Mouse (Mus musculus) liver, embryonic 14.5 days (tissue): ENCODE measurements around the gene Sox6. TPM values are rescaled to one million over a fixed set of nuclear protein-coding genes. Genes with fewer than 3 reads are reported as not detected.

ENCODE experiments used
- ATAC-seq: fragments of 200-750 bp; cut with Nextera tagmentation; 2 replicates; pipeline ENCODE4 v1.8.0; 2017; ENCODE audit warnings: moderate number of reproducible peaks, mild to moderate bottlenecking, moderate library complexity; ENCODE audit not compliant: insufficient read depth
- DNase-seq, 3 experiments: peaks; one replicate each; pipeline ENCODE4 v3.0.0-alpha.2; 2012 to 2013; ENCODE audit warnings: low read depth in 3 of 3, low spot score in 3 of 3
- H3K27ac ChIP-seq: fragments of 300-500 bp; sonication (generic); 2 replicates; pipeline ENCODE4 v1.5.1; 2014; ENCODE audit warnings: moderate library complexity, mild to moderate bottlenecking, control low read depth, inconsistent platforms
- H3K27me3 ChIP-seq: fragments of 300-500 bp; sonication (generic); 2 replicates; pipeline ENCODE4 v1.6.1; 2014; ENCODE audit warnings: mild to moderate bottlenecking, low read length, moderate library complexity; ENCODE audit not compliant: control insufficient read depth, insufficient read depth
- H3K36me3 ChIP-seq: fragments of 300-500 bp; sonication (generic); replicated peaks from 2 replicates; pipeline ENCODE4 v1.6.1; 2014; ENCODE audit warnings: low read depth; ENCODE audit not compliant: control insufficient read depth, insufficient read depth
- H3K4me1 ChIP-seq, 2 experiments: fragments of 200-500 bp in 1 of 2; fragments of 300-500 bp in 1 of 2; sonication (generic) in 1 of 2; replicated peaks; 2 replicates each; pipeline ENCODE4 v1.6.1; 2012 to 2014; ENCODE audit warnings: antibody characterized with exemption in 1 of 2, inconsistent platforms in 1 of 2, low read length in 1 of 2; ENCODE audit not compliant: control insufficient read depth in 2 of 2, insufficient read depth in 2 of 2
- H3K4me2 ChIP-seq: fragments of 300-500 bp; sonication (generic); 2 replicates; pipeline ENCODE4 v1.6.1; 2014; ENCODE audit warnings: low read depth, mild to moderate bottlenecking, control low read depth, moderate library complexity
- H3K4me3 ChIP-seq, 2 experiments: fragments of 200-500 bp in 1 of 2; fragments of 300-500 bp in 1 of 2; sonication (generic) in 1 of 2; 2 replicates each; pipeline ENCODE4 v1.5.1; 2012 to 2014; ENCODE audit warnings: low read depth in 2 of 2, low read length in 2 of 2, mild to moderate bottlenecking in 2 of 2, control low read depth in 1 of 2, inconsistent platforms in 1 of 2, moderate library complexity in 1 of 2; ENCODE audit not compliant: insufficient read depth in 1 of 2
- H3K9ac ChIP-seq: fragments of 300-500 bp; sonication (generic); replicated peaks from 2 replicates; pipeline ENCODE4 v1.6.1; 2014; ENCODE audit warnings: mild to moderate bottlenecking, control low read depth, moderate library complexity
- H3K9me3 ChIP-seq: fragments of 300-500 bp; sonication (generic); 2 replicates; pipeline ENCODE4 v1.6.1; 2016; ENCODE audit warnings: low read length, mixed read lengths; ENCODE audit not compliant: control insufficient read depth
- CTCF ChIP-seq: IDR thresholded peaks from 2 replicates; pipeline ENCODE4 v1.5.1; 2016; ENCODE audit warnings: antibody characterized with exemption, low read depth, control low read depth
- EP300 ChIP-seq: IDR thresholded peaks from 2 replicates; pipeline ENCODE4 v1.6.1; 2016; ENCODE audit warnings: antibody characterized with exemption, low read depth
- WGBS: fragments of 180-500 bp; shearing (Covaris S2); extraction: QIAGEN DNeasy Blood & Tissue Kit; methylation state at CpG from one replicate; pipeline ENCODE4 v1.1.7; 2014; ENCODE audit not compliant: insufficient replicate concordance; 5-methylcytosine and 5-hydroxymethylcytosine counted together
- polyA plus RNA-seq, 2 experiments: library from polyadenylated mRNA; depleted of rRNA in 1 of 2; stranded (reverse) in 1 of 2; unstranded in 1 of 2; fragments of >200 nt; fragmentation: Nextera tagmentation in 1 of 2; extraction: Ambion mirVana in 1 of 2; gene quantifications; 2 replicates each; pipeline versions ENCODE4 v1.2.1 to v1.2.3; 2012 to 2014

Gene Sox6
- polyA plus RNA-seq, 2 experiments, result 15.9 to 64.0 TPM

DNA sequence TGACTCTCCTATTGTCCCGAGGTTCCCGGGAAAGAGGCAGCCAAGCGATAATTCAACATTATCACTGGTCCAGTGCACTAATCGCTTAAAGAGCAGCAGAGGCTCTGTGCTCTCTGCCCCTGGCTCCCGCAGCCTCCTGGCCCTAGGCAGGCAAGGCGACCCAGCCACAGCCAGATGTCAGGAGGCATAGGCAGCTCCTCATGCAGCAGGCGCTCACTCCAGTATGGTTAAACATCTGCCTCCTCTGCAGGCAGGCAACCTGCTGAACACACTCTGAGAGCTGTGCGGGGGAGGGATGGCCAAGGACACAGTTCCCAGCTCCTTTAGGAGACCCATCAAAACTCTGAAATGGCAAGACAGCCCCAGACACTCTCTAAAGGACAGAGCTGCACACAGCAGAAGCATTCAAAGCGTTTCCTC, 469.8 kb downstream of the Sox6 start:
- Histone ChIP-seq H3K36me3 (no peaks in the 10 kb centered on the region), H3K4me2 (no peak overlapping the region), H3K4me1 (peaks cover 0 to 4% of the 10 kb centered on the region in 2 experiments; a peak in 1 of 4 replicates), H3K27me3 (no peaks in the 10 kb centered on the region), H3K9ac (no peak overlapping the region), H3K9me3 (no peaks in the 10 kb centered on the region), H3K27ac (no peak overlapping the region), H3K4me3 (no peak overlapping the region)
- 76% methylated on average over 9 of the region's 9 CpGs for WGBS
- no peak for TF ChIP-seq EP300
- no peak for TF ChIP-seq CTCF
- no peak for DNase-seq
- no peak for ATAC-seq

- no peak overlapping the region for H3K4me3 ChIP-seq
- 95% methylated on average over 11 of the region's 11 CpGs for WGBS
- no peak overlapping the region for H3K27ac ChIP-seq
- H3K9ac ChIP-seq, result no peak overlapping the region
- TF ChIP-seq EP300, result no peak
- TF ChIP-seq CTCF, result no peak
- no peaks in the 10 kb centered on the region for H3K36me3 ChIP-seq
- H3K4me1 ChIP-seq, result peaks cover 0 to 4% of the 10 kb centered on the region in 2 experiments; a peak in 1 of 4 replicates
- no peak overlapping the region for H3K4me2 ChIP-seq
- no peaks in the 10 kb centered on the region for H3K27me3 ChIP-seq
- ATAC-seq (no peak), DNase-seq (no peak)
- no peaks in the 10 kb centered on the region for H3K9me3 ChIP-seq
Observed at GRCm38 (mm10) chr7:115568301-115568700, 470.3 kb downstream of the Sox6 start.

- Histone ChIP-seq H3K36me3 (no peaks in the 10 kb centered on the region), H3K4me2 (no peak overlapping the region), H3K9ac (no peak overlapping the region), H3K27ac (no peak overlapping the region), H3K4me3 (no peak overlapping the region), H3K9me3 (no peaks in the 10 kb centered on the region), H3K4me1 (peaks cover 0 to 4% of the 10 kb centered on the region in 2 experiments; a peak in 1 of 4 replicates), H3K27me3 (no peaks in the 10 kb centered on the region)
- 12% methylated on average over 2 of the region's 2 CpGs for WGBS
- no peak for TF ChIP-seq EP300
- TF ChIP-seq CTCF, result no peak
- ATAC-seq, result no peak
- no peak for DNase-seq
Observed at GRCm38 (mm10) chr7:115566818-115567217, 471.8 kb downstream of the Sox6 start.

DNA sequence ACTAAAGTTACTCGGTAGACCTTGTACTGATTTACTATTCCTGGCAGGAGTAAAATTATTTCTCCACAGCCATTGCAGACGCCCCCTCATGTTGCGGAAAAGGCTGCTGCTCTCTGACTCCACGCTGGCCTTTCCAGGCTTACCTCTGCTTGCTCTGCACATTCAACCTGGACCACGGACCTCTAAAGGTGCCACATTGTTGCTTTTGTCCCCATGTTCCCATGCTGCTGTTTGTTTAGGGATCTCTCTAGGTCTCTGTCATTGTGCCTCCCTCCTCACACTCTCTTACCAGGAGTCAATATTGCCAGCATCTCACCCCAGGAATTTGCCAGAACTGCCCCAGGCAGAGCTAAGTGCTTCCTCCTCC, 473.6 kb downstream of the Sox6 start:
- H3K36me3 ChIP-seq, result no peaks in the 10 kb centered on the region
- H3K9me3 ChIP-seq, result no peaks in the 10 kb centered on the region
- DNase-seq, result no peak
- no peak overlapping the region for H3K27ac ChIP-seq
- ATAC-seq, result no peak
- H3K4me3 ChIP-seq, result no peak overlapping the region
- no peak overlapping the region for H3K9ac ChIP-seq
- H3K27me3 ChIP-seq, result no peaks in the 10 kb centered on the region
- H3K4me1 ChIP-seq, result peaks cover 0 to 4% of the 10 kb centered on the region in 2 experiments; a peak in 1 of 4 replicates
- H3K4me2 ChIP-seq, result no peak overlapping the region
- TF ChIP-seq CTCF (no peak), EP300 (no peak)
- WGBS, result 90% methylated on average over 5 of the region's 5 CpGs

DNA sequence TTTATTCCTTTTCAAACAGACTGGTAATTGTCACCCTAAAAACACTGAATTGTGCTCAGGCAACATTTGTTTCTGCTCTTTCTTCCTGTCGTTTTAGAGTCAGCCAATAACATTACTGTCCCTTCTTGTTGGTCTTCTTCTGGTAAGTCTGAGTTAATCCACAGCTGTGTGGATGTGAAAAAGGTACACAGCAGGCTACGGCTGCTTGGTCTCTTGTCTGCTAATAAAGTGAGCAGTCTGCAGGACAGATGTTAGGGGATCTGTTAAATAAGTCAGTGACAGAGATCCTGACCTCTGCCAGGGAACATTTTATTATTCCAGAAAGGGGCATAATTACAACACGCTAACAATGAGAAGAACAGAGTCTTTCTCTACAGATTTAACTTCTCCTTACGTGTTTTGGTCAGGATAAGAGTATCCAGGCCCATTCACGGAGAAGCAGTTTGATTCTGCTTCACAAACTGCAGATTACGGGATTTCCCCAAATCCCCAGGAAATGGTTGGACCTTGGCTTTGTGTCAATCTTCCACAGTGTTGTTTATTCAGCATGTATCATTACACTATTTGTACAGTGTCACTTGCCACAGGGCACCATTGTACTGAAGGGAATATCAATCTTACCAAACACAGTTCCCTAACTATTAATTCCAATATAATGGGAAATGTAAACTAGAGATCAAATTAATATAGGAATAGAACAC, 474.1 kb downstream of the Sox6 start:
- Histone ChIP-seq H3K4me1 (peaks cover 0 to 4% of the 10 kb centered on the region in 2 experiments; a peak in 1 of 4 replicates), H3K36me3 (no peaks in the 10 kb centered on the region), H3K27me3 (no peaks in the 10 kb centered on the region), H3K9ac (no peak overlapping the region), H3K4me3 (no peak overlapping the region), H3K9me3 (no peaks in the 10 kb centered on the region), H3K4me2 (no peak overlapping the region), H3K27ac (no peak overlapping the region)
- no peak for DNase-seq
- TF ChIP-seq CTCF, result no peak
- TF ChIP-seq EP300, result no peak
- 65% methylated on average over 6 of the region's 6 CpGs for WGBS
- no peak for ATAC-seq
